Comparison of ENCODE assay signal across 15 mouse cellular contexts in genomic region chr11:46061776-46062445, GRCm38 (mm10). TPM values are rescaled to one million over a fixed set of nuclear protein-coding genes. Genes with fewer than 3 reads are reported as not detected.
DNase-seq lines count a peak whose midpoint lies in the region; ATAC-seq and TF ChIP-seq lines count a peak whose summit lies in the region.
"Had no signal": no experiment of that assay in that cellular context is flagged by ENCODE, and none has a peak within 500 bp of the region (broad histone marks: within the 10 kb centered on the region; RNA-seq: fewer than 3 reads in every experiment).

No protein-coding gene starts in this region.

- no peak for ATAC-seq in midbrain, embryonic 11.5 days (ENCODE audit: low FRiP score)
- ATAC-seq in midbrain, embryonic 16.5 days: no peak
- ATAC-seq in stomach, postnatal 0 days (ENCODE audit: low FRiP score, low TSS enrichment): no peak
- ATAC-seq: forebrain, embryonic 13.5 days; intestine, embryonic 16.5 days had no signal

- H3K27ac ChIP-seq in kidney, adult 2 months (ENCODE audit: insufficient read depth, low read depth, low read length): 0 out of 2 replicates have a peak overlapping the region, but pooled peaks have one; percentile 65
- no peak overlapping the region for H3K27ac ChIP-seq in midbrain, embryonic 11.5 days (ENCODE audit: low read depth, low read length)
- H3K27ac ChIP-seq in midbrain, embryonic 16.5 days (ENCODE audit: low read length): no peak overlapping the region
- 0 out of 2 replicates have a peak overlapping the region, but pooled peaks have one; percentile 49 for H3K27ac ChIP-seq in stomach, postnatal 0 days (replicated peaks)
- H3K27ac ChIP-seq: embryonic facial prominence, embryonic 12.5 days; forebrain, embryonic 13.5 days; limb, embryonic 12.5 days had no signal

- no peak overlapping the region for H3K9ac ChIP-seq in midbrain, embryonic 11.5 days (ENCODE audit: low read length)
- no peak overlapping the region for H3K9ac ChIP-seq in midbrain, embryonic 16.5 days (ENCODE audit: low read depth, low read length)
- H3K9ac ChIP-seq in stomach, postnatal 0 days (ENCODE audit: low read length): no peak overlapping the region
- H3K9ac ChIP-seq: embryonic facial prominence, embryonic 12.5 days; forebrain, embryonic 13.5 days; limb, embryonic 12.5 days had no signal

- no peaks in the 10 kb centered on the region for H3K9me3 ChIP-seq in midbrain, embryonic 11.5 days (ENCODE audit: control insufficient read depth, low read length)
- no peaks in the 10 kb centered on the region for H3K9me3 ChIP-seq in midbrain, embryonic 16.5 days (replicated peaks; ENCODE audit: control insufficient read depth, low read length, poor library complexity, severe bottlenecking)
- H3K9me3 ChIP-seq in stomach, postnatal 0 days (ENCODE audit: control insufficient read depth, low read length): no peaks in the 10 kb centered on the region
- H3K9me3 ChIP-seq: embryonic facial prominence, embryonic 12.5 days; forebrain, embryonic 13.5 days; limb, embryonic 12.5 days had no signal

- TF ChIP-seq POLR2A in kidney, adult 2 months (IDR thresholded peaks at IDR 0.05; ENCODE audit: low read depth, low read length): no peak

- no peak overlapping the region for H3K4me3 ChIP-seq in kidney, adult 2 months (ENCODE audit: insufficient read depth, low read depth, low read length)
- H3K4me3 ChIP-seq in midbrain, embryonic 11.5 days (ENCODE audit: low read depth, low read length): no peak overlapping the region
- H3K4me3 ChIP-seq in midbrain, embryonic 16.5 days (ENCODE audit: low read depth, low read length): no peak overlapping the region
- H3K4me3 ChIP-seq in stomach, postnatal 0 days (ENCODE audit: low read depth, low read length): no peak overlapping the region
- H3K4me3 ChIP-seq: embryonic facial prominence, embryonic 12.5 days; forebrain, embryonic 13.5 days; limb, embryonic 12.5 days had no signal

- H3K36me3 ChIP-seq in kidney, adult 2 months (ENCODE audit: control insufficient read depth, insufficient read depth, low read length): no peaks in the 10 kb centered on the region
- H3K36me3 ChIP-seq in midbrain, embryonic 11.5 days (ENCODE audit: control insufficient read depth, insufficient read depth, low read length): no peaks in the 10 kb centered on the region
- H3K36me3 ChIP-seq in midbrain, embryonic 16.5 days (ENCODE audit: control insufficient read depth, insufficient read depth, low read length): no peaks in the 10 kb centered on the region
- H3K36me3 ChIP-seq in stomach, postnatal 0 days (ENCODE audit: control insufficient read depth, insufficient read depth, low read length): peaks cover 3% of the 10 kb centered on the region; the same call in 1 of the 2 replicates

- no peak for TF ChIP-seq CTCF in kidney, adult 2 months (conservative IDR thresholded peaks at IDR 0.05; ENCODE audit: insufficient read depth, insufficient read length, low read depth, low read length)
- TF ChIP-seq CTCF in stomach, postnatal 0 days (IDR thresholded peaks at IDR 0.05; ENCODE audit: low read depth): no peak

- DNase-seq in kidney, adult 2 months: no peak
- DNase-seq in kidney, postnatal 4 days: no peak
- peak; percentile 73 for DNase-seq in midbrain, embryonic 11.5 days (ENCODE audit: low spot score, missing footprints)
- DNase-seq in induced T-regulatory cell, adult 2 months (ENCODE audit: low read depth): peak; percentile 12
- DNase-seq in stomach, postnatal 0 days (ENCODE audit: low spot score): no peak
- DNase-seq in thymus, adult 18-20 months: no peak
- no peak for DNase-seq in layer of hippocampus, postnatal 14 days (ENCODE audit: low spot score in 2 of 2)
- DNase-seq: adrenal gland, postnatal 36 days; cerebellum, adult 9-10 months; gastrocnemius, postnatal 25 days had no signal

- TF ChIP-seq EP300 in stomach, postnatal 0 days (optimal IDR thresholded peaks at IDR 0.05): no peak

- H3K4me1 ChIP-seq in kidney, adult 2 months (ENCODE audit: control insufficient read depth, insufficient read depth, low read length): 0 out of 2 replicates have a peak, but pooled peaks cover 6% of the 10 kb centered on the region
- H3K4me1 ChIP-seq in midbrain, embryonic 11.5 days (ENCODE audit: control insufficient read depth, insufficient read depth, low read length): peaks cover 9% of the 10 kb centered on the region; the same call in 1 of the 2 replicates
- H3K4me1 ChIP-seq in midbrain, embryonic 16.5 days (ENCODE audit: control insufficient read depth, insufficient read depth, low read length): peaks cover 22% of the 10 kb centered on the region
- H3K4me1 ChIP-seq in stomach, postnatal 0 days (replicated peaks; ENCODE audit: control insufficient read depth, insufficient read depth): no peaks in the 10 kb centered on the region; the same call in 1 of the 2 replicates

- no peak overlapping the region for H3K4me2 ChIP-seq in midbrain, embryonic 11.5 days
- no peak overlapping the region for H3K4me2 ChIP-seq in midbrain, embryonic 16.5 days (ENCODE audit: low read length)
- H3K4me2 ChIP-seq in stomach, postnatal 0 days (replicated peaks; ENCODE audit: low read depth): no peak overlapping the region
- H3K4me2 ChIP-seq: embryonic facial prominence, embryonic 12.5 days; forebrain, embryonic 13.5 days; limb, embryonic 12.5 days had no signal

- 57% methylated on average over 6 of the region's 6 CpGs for WGBS in kidney, adult 2 months
- WGBS in midbrain, embryonic 11.5 days: 79% methylated on average over 6 of the region's 6 CpGs
- WGBS in midbrain, embryonic 16.5 days: 87% methylated on average over 6 of the region's 6 CpGs
- 61% methylated on average over 6 of the region's 6 CpGs for WGBS in stomach, postnatal 0 days

- no peaks in the 10 kb centered on the region for H3K27me3 ChIP-seq in kidney, adult 2 months (replicated peaks; ENCODE audit: control insufficient read depth, insufficient read depth, low read length)
- H3K27me3 ChIP-seq in midbrain, embryonic 11.5 days (ENCODE audit: control insufficient read depth, insufficient read depth, low read length): peaks cover under 1% of the 10 kb centered on the region; the same call in 1 of the 2 replicates
- H3K27me3 ChIP-seq in midbrain, embryonic 16.5 days (ENCODE audit: control insufficient read depth, insufficient read depth, low read depth, low read length): no peaks in the 10 kb centered on the region
- H3K27me3 ChIP-seq in stomach, postnatal 0 days (ENCODE audit: control insufficient read depth, insufficient read depth, low read length): no peaks in the 10 kb centered on the region
- H3K27me3 ChIP-seq: embryonic facial prominence, embryonic 12.5 days; limb, embryonic 12.5 days had no signal

RNA-seq across cellular contexts. Expression of gene Adam19, which starts 6.1 kb away (rescaled TPM):
- polyA plus RNA-seq in kidney, adult 2 months (2012; rRNA removed): 2.9 and 3.6 TPM in 2 replicates
- polyA plus RNA-seq in midbrain, embryonic 11.5 days (2014; fragmentation: Nextera tagmentation; extraction: Ambion mirVana): 6.1 and 6.6 TPM in 2 replicates
- 9.0 and 10.1 TPM in 2 replicates for polyA plus RNA-seq in midbrain, embryonic 16.5 days (2015; fragmentation: Nextera tagmentation; extraction: Ambion mirVana)
- polyA plus RNA-seq in stomach, postnatal 0 days (2015; fragmentation: Nextera tagmentation; extraction: Ambion mirVana): 4.3 and 4.9 TPM in 2 replicates
- 10 to 100 TPM; 27.5 to 28.4 TPM for total RNA-seq in layer of hippocampus, postnatal 14 days (2021)

RNA-seq across cellular contexts. Expression of gene Gm12166, which starts 9.8 kb away (rescaled TPM):
- 9.6 and 14.2 TPM in 2 replicates for polyA plus RNA-seq in kidney, adult 2 months (2012; rRNA removed)
- polyA plus RNA-seq in midbrain, embryonic 11.5 days (2014; fragmentation: Nextera tagmentation; extraction: Ambion mirVana): 1.4 and 2.5 TPM in 2 replicates
- 4.7 and 7.1 TPM in 2 replicates for polyA plus RNA-seq in midbrain, embryonic 16.5 days (2015; fragmentation: Nextera tagmentation; extraction: Ambion mirVana)
- 7.0 and 7.3 TPM in 2 replicates for polyA plus RNA-seq in stomach, postnatal 0 days (2015; fragmentation: Nextera tagmentation; extraction: Ambion mirVana)
- 1 to 10 TPM; 2.7 to 6.0 TPM for total RNA-seq in layer of hippocampus, postnatal 14 days (2021)

Comparison
In these comparisons a context has a peak if more than half of its experiments do, and no peak if none do; other contexts are left out.
1. DNase-seq: peak in midbrain, embryonic 11.5 days (single experiment) and induced T-regulatory cell, adult 2 months (single experiment); none in kidney, adult 2 months (single experiment), kidney, postnatal 4 days (0 of 2), stomach, postnatal 0 days (single experiment), thymus, adult 18-20 months (0 of 2) and layer of hippocampus, postnatal 14 days (0 of 2).
2. H3K27ac ChIP-seq: peak in kidney, adult 2 months (single experiment) and stomach, postnatal 0 days (single experiment); none in midbrain, embryonic 11.5 days (single experiment) and midbrain, embryonic 16.5 days (single experiment).